Mouse (Mus musculus) central nervous system, embryonic 18 days (tissue): ENCODE measurements around the gene Meox2. TPM values are rescaled to one million over a fixed set of nuclear protein-coding genes. Genes with fewer than 3 reads are reported as not detected.

Experiments
- polyA plus RNA-seq: library from polyadenylated mRNA; depleted of rRNA; stranded (reverse); fragments of >200 nt; gene quantifications from 2 replicates; pipeline ENCODE4 v1.2.3, GENCODE M21; 2012; rRNA removed

Gene Meox2
- 0.12 and 1.1 TPM in 2 replicates for polyA plus RNA-seq

GRCm38 (mm10) chr12:37108390-37108738 lies at the start of gene Meox2:
Gene Meox2 (plus strand): TSS chr12:37108540.

Other genes with a start within 250 kb of the Meox2 start
- 0.44 and 0.62 TPM in 2 replicates for gene Agmo, start 133.1 kb downstream of the Meox2 start, polyA plus RNA-seq